Mouse (Mus musculus): ENCODE results near the gene Bsn. TPM values are rescaled to one million over a fixed set of nuclear protein-coding genes. Genes with fewer than 3 reads are reported as not detected.

Bsn gene
- polyA plus RNA-seq (2015; fragmentation: Nextera tagmentation; extraction: Ambion mirVana) = 0.75 and 0.77 TPM in 2 replicates

GRCm38 (mm10) chr9:108189787-108190679, at the start of gene Bsn:
TSS of gene Bsn (minus strand) at chr9:108190384.
- ATAC-seq (replicated peaks; ENCODE audit: low FRiP score) = peak; percentile 90
- peak within 1 kb of the TSS; percentile 26; the same call in 1 of the 2 replicates for H3K9ac ChIP-seq
- 3% methylated on average over 87 of the region's 91 CpGs for WGBS

GRCm38 (mm10) chr9:108239951-108240350, 49.8 kb upstream of the Bsn start:
- Histone ChIP-seq H3K4me3 (replicated peaks) (no peak overlapping the region), H3K27me3 (no peaks in the 10 kb centered on the region), H3K9me3 (replicated peaks) (no peaks in the 10 kb centered on the region), H3K36me3 (peaks cover 20% of the 10 kb centered on the region), H3K27ac (peak overlapping the region; percentile 89), H3K4me2 (no peak overlapping the region), H3K4me1 (peaks cover 51% of the 10 kb centered on the region), H3K9ac (no peak overlapping the region)
- WGBS = 55% methylated on average over 5 of the region's 5 CpGs
- no peak; the same call in 1 of the 2 replicates for ATAC-seq (replicated peaks; ENCODE audit: low FRiP score)

More at GRCm38 (mm10) chr9:108189787-108190679, at the start of gene Bsn:
- Histone ChIP-seq H3K36me3 (no peaks in the 10 kb centered on the region), H3K4me2 (peak within 1 kb of the TSS; percentile 98), H3K27ac (no peak within 1 kb of the TSS), H3K4me1 (peaks cover 12% of the 10 kb centered on the region), H3K4me3 (replicated peaks) (peak within 1 kb of the TSS; percentile 62), H3K27me3 (peaks cover 36% of the 10 kb centered on the region), H3K9me3 (replicated peaks) (no peaks in the 10 kb centered on the region)

GRCm38 (mm10) chr9:108238831-108239230, 48.6 kb upstream of the Bsn start:
- peak overlapping the region; percentile 89 for H3K27ac ChIP-seq
- no peaks in the 10 kb centered on the region for H3K27me3 ChIP-seq
- 49% methylated on average over 3 of the region's 3 CpGs for WGBS
- H3K4me3 ChIP-seq (replicated peaks) = no peak overlapping the region
- peaks cover 12% of the 10 kb centered on the region for H3K36me3 ChIP-seq
- H3K9me3 ChIP-seq (replicated peaks) = no peaks in the 10 kb centered on the region
- peaks cover 55% of the 10 kb centered on the region for H3K4me1 ChIP-seq
- peak; percentile 74 for ATAC-seq (replicated peaks; ENCODE audit: low FRiP score)
- H3K4me2 ChIP-seq = 0 out of 2 replicates have a peak overlapping the region, but pooled peaks have one; percentile 15
- H3K9ac ChIP-seq = no peak overlapping the region

GRCm38 (mm10) chr9:108238402-108238801, 48.2 kb upstream of the Bsn start:
- no peaks in the 10 kb centered on the region for H3K27me3 ChIP-seq
- peaks cover 8% of the 10 kb centered on the region; the same call in 1 of the 2 replicates for H3K36me3 ChIP-seq
- H3K27ac ChIP-seq = peak overlapping the region; percentile 89
- H3K9ac ChIP-seq = no peak overlapping the region
- H3K9me3 ChIP-seq (replicated peaks) = no peaks in the 10 kb centered on the region
- no peak overlapping the region for H3K4me3 ChIP-seq (replicated peaks)
- ATAC-seq (replicated peaks; ENCODE audit: low FRiP score) = no peak; the same call in 1 of the 2 replicates
- no peak overlapping the region for H3K4me2 ChIP-seq
- 65% methylated on average over 2 of the region's 2 CpGs for WGBS
- peaks cover 60% of the 10 kb centered on the region for H3K4me1 ChIP-seq

GRCm38 (mm10) chr9:108234682-108235081, 44.5 kb upstream of the Bsn start:
- H3K4me1 ChIP-seq = peaks cover 60% of the 10 kb centered on the region
- 93% methylated on average over 2 of the region's 2 CpGs for WGBS

GRCm38 (mm10) chr9:108232908-108233307, 42.7 kb upstream of the Bsn start:
- Histone ChIP-seq H3K4me1 (peaks cover 57% of the 10 kb centered on the region), H3K27me3 (no peaks in the 10 kb centered on the region), H3K9ac (no peak overlapping the region), H3K9me3 (replicated peaks) (no peaks in the 10 kb centered on the region), H3K36me3 (peaks cover 11% of the 10 kb centered on the region; the same call in 1 of the 2 replicates), H3K4me2 (no peak overlapping the region), H3K4me3 (replicated peaks) (no peak overlapping the region), H3K27ac (no peak overlapping the region)
- 86% methylated on average over 2 of the region's 2 CpGs for WGBS
- no peak for ATAC-seq (replicated peaks; ENCODE audit: low FRiP score)

More at GRCm38 (mm10) chr9:108234682-108235081, 44.5 kb upstream of the Bsn start:
- H3K27me3 ChIP-seq = no peaks in the 10 kb centered on the region
- H3K4me2 ChIP-seq = no peak overlapping the region
- no peak overlapping the region for H3K9ac ChIP-seq
- H3K9me3 ChIP-seq (replicated peaks) = no peaks in the 10 kb centered on the region
- no peak overlapping the region for H3K27ac ChIP-seq
- peaks cover 9% of the 10 kb centered on the region; the same call in 1 of the 2 replicates for H3K36me3 ChIP-seq
- ATAC-seq (replicated peaks; ENCODE audit: low FRiP score) = no peak
- H3K4me3 ChIP-seq (replicated peaks) = no peak overlapping the region

- no peaks in the 10 kb centered on the region for H3K27me3 ChIP-seq
- no peaks in the 10 kb centered on the region for H3K9me3 ChIP-seq (replicated peaks)
- H3K27ac ChIP-seq = peak overlapping the region; percentile 85
- peak; percentile 57 for ATAC-seq (replicated peaks; ENCODE audit: low FRiP score)
- 26% methylated on average over 2 of the region's 2 CpGs for WGBS
- peaks cover 49% of the 10 kb centered on the region for H3K4me1 ChIP-seq
- H3K4me3 ChIP-seq (replicated peaks) = no peak overlapping the region
- H3K9ac ChIP-seq = no peak overlapping the region
- no peak overlapping the region for H3K4me2 ChIP-seq
- H3K36me3 ChIP-seq = peaks cover 6% of the 10 kb centered on the region; the same call in 1 of the 2 replicates
These were observed 37.9 kb upstream of the Bsn start for GRCm38 (mm10) chr9:108227911-108228649.

GRCm38 (mm10) chr9:108225166-108225565, 35.0 kb upstream of the Bsn start:
- Histone ChIP-seq H3K4me3 (replicated peaks) (no peak overlapping the region), H3K27ac (peak overlapping the region; percentile 85), H3K4me2 (no peak overlapping the region), H3K9ac (no peak overlapping the region), H3K27me3 (no peaks in the 10 kb centered on the region), H3K9me3 (replicated peaks) (no peaks in the 10 kb centered on the region), H3K36me3 (peaks cover 6% of the 10 kb centered on the region; the same call in 1 of the 2 replicates), H3K4me1 (peaks cover 74% of the 10 kb centered on the region)
- WGBS = 72% methylated on average over 2 of the region's 2 CpGs
- ATAC-seq (replicated peaks; ENCODE audit: low FRiP score) = no peak

GRCm38 (mm10) chr9:108223633-108224032, 33.4 kb upstream of the Bsn start:
- peak; percentile 53; the same call in 1 of the 2 replicates for ATAC-seq (replicated peaks; ENCODE audit: low FRiP score)

GRCm38 (mm10) chr9:108221566-108221965, 31.4 kb upstream of the Bsn start:
- 88% methylated on average over 3 of the region's 3 CpGs for WGBS
- no peaks in the 10 kb centered on the region for H3K9me3 ChIP-seq (replicated peaks)
- H3K36me3 ChIP-seq = peaks cover 20% of the 10 kb centered on the region
- H3K4me3 ChIP-seq (replicated peaks) = no peak overlapping the region
- peak overlapping the region; percentile 75 for H3K27ac ChIP-seq
- no peaks in the 10 kb centered on the region for H3K27me3 ChIP-seq
- ATAC-seq (replicated peaks; ENCODE audit: low FRiP score) = no peak
- 0 out of 2 replicates have a peak overlapping the region, but pooled peaks have one; percentile 17 for H3K9ac ChIP-seq
- no peak overlapping the region for H3K4me2 ChIP-seq
- peaks cover 66% of the 10 kb centered on the region for H3K4me1 ChIP-seq

More at GRCm38 (mm10) chr9:108223633-108224032, 33.4 kb upstream of the Bsn start:
- Histone ChIP-seq H3K4me3 (replicated peaks) (no peak overlapping the region), H3K27ac (peak overlapping the region; percentile 85), H3K9me3 (replicated peaks) (no peaks in the 10 kb centered on the region), H3K4me2 (no peak overlapping the region), H3K27me3 (no peaks in the 10 kb centered on the region), H3K4me1 (peaks cover 67% of the 10 kb centered on the region), H3K9ac (no peak overlapping the region), H3K36me3 (no peaks in the 10 kb centered on the region)
- WGBS = 37% methylated on average over 1 of the region's 1 CpGs

- Histone ChIP-seq H3K27me3 (no peaks in the 10 kb centered on the region), H3K27ac (no peak overlapping the region), H3K36me3 (peaks cover 30% of the 10 kb centered on the region), H3K4me1 (peaks cover 58% of the 10 kb centered on the region), H3K9me3 (replicated peaks) (no peaks in the 10 kb centered on the region), H3K4me2 (no peak overlapping the region), H3K4me3 (replicated peaks) (no peak overlapping the region), H3K9ac (no peak overlapping the region)
- 78% methylated on average over 1 of the region's 1 CpGs for WGBS
- no peak for ATAC-seq (replicated peaks; ENCODE audit: low FRiP score)
These were observed 30.2 kb upstream of the Bsn start for GRCm38 (mm10) chr9:108220380-108220774.
